Mouse (Mus musculus): ENCODE data around the gene Ankrd6. TPM values are rescaled to one million over a fixed set of nuclear protein-coding genes. Genes with fewer than 3 reads are reported as not detected.

Ankrd6 gene
- total RNA-seq, 2 experiments from 2014 or later: 7.6 to 10.0 TPM

DNA sequence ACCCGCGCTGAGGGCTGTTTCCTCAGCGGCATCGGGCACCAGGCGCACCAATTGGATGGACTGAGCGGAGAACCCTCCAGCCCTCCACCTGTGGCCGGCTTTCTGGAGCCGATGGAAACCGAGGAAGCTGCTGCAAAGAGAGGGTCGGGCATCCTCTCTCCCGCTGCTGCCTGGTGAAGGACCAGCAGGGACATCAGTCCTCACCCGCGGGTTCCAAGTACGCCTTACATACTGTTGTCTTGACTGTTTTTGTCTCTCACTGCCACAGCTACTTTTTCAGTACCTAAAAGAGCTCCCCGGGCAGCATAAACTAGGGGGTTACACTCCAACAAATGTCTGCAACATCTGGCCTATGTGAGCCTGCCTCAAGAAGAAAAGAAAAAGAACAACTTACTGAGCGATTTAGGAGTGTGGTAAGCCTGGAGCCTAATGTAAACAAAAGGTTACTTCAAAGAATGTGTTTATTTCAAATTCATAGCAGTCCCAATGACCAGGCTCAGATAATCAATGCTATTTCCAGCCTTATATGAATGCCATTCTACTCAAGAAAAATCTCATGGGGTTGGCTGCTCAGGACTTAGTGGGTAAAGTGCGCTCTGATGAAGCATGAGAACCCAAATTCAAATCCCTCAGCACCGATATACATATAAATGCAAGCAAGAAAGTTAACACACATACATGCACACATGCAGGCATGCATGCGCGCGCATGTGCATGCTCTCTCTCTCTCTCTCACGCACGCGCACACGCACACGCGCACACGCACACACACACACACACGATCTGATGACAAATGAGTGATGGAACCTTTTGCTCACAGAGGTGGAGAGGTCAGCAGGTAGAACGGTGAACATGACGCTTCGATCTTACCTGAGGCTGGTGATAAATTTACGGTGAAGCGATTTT lies 647 bp upstream of the Ankrd6 start:
- no peak for DNase-seq (ENCODE audit: low spot score in 2 of 2)

DNA sequence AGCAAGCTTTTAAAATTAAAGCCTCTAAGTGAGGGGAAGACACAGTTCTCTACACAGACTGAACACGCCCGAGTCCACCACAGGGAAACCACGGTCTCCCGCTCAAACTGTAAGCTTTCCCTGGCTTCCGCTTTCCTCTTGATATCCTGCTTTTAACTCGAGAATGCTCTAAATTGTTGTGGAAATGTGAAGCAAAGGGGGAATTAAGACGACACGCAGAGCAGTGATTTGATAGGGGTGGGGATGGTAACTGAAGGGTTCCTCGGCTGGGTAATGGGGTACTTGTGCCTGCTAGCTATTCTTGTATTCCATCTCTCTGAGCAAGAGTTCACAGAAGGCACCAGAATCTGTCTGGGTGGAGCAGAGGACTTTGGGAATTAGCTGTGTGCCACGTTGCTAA lies 1.9 kb downstream of the Ankrd6 start:
- DNase-seq (ENCODE audit: low spot score in 2 of 2): no peak

DNA sequence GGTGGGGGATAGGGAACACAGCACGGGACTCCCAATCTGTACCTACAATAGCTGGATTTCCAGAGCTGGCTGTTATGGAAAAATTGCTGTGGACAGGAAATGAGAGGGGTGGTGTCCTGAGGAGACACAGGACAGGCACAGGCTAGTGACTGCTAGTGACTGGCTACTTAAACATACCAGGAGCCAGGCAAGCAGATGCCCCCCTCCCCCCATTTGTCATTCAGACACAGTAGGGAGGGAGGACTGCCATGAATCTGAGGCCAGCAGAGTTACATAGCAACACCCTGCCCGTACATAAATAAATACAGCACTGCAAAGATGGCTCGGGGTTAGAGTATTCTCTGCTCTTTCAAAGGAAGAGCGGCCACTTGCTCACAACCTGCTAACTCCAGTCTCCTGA lies 3.0 kb downstream of the Ankrd6 start:
- DNase-seq (ENCODE audit: low spot score in 2 of 2): no peak

DNA sequence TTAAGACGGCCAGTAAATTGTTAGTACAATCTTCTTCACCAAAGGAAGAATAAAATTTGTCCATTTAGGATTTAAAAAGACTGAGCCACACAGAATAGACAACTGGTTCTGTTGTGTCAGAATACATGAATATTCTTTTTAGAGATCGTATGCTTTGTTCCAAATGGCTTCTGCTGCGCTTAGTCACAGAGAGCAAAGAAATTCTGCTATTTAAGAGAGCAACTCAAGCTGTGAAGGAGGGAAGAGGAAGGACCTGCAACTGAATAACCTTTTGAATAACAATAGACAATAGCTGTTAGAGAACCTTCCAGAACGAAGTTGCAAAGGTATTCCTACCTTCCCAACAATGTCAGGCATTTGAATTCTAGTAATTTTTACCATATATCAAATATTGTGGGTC lies 9.7 kb downstream of the Ankrd6 start:
- no peak for DNase-seq (ENCODE audit: low spot score in 2 of 2)

DNA sequence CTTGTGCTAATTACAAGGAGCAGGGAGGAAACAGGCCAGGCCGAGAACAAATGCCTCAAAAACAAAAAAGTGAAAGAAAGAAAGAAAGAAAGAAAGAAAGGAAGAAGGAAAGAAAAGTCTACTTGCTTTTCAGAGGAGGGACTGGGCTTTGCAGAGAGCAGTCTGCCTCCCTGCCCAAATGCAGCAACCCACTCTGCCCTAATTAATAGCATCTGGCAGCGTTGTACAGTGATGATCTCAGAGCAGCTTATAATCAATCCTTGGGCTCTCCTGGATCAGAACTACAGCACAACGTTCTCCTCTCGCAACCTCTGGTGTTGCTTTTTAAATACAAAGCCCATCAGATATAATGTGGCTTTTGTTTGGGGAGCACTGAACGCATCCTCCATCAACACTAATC lies 10.7 kb downstream of the Ankrd6 start:
- DNase-seq (ENCODE audit: low spot score in 2 of 2): no peak

DNA sequence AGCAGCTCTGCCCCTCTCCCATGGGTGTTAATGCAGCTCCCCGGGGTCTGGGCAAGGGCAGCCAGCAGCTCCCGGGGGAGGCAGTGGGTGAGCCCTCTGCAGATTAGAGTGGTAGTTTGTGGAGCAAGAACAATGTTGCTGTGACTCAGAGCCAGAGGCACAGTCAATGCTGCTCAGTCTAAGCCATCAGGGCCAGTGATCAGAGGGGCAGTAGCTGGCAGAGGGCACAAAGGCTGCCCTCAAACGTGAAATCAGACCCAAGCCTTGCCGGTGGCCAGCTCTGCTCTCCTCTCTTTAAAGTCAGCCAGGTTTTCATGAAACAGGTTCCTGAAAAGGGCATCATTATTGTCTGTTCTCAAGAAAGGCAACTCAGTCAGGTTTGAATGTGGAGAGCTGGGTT lies 11.1 kb downstream of the Ankrd6 start:
- DNase-seq (ENCODE audit: low spot score in 2 of 2): no peak

DNA sequence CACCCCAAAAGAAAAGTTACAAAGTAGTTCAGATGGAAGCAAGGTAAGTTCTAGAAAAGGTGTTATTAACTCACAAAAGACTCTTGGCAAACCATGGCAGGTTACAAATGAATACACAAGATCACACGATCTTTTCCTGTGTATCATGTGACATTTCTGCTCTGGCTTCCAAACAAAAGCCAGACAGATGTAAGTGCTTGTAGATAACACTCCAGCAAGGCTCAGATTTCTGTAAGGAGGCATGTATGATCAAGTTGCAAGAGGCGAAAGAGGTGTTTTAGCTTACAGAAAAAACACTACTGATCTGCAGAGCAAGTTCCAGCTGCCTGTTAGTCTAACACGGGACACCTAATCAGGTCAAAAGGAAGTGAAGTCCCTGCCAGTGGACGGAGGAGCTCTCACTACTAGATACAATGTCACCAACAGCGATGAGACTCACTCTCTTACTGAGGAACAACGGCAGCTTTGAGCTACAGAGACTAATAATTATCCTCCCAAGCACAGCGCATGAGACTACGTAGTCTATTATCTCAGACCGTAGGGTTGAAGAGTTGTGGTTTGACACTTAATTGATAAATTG lies 13.8 kb downstream of the Ankrd6 start:
- no peak for DNase-seq (ENCODE audit: low spot score in 2 of 2)

DNA sequence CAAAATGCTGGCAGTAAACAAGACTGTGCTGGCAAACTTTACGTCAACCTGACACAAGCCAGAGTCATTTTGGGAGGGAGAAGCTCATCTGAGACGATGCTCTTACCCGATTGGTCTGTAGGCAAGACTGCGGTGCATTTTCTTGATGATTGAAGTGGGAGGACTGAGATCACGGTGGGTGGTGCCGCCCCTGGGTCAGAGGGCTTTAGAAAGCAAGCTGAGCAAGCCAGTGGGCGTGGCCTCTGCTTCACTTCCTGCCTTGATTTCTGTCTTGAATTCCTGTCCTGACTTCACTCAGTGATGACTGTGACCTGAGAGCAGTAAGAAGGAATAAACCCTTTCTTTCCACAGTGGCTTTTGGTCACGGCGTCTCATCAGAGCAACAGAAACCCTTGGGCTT lies 18.6 kb downstream of the Ankrd6 start:
- DNase-seq (ENCODE audit: low spot score in 2 of 2): no peak

DNA sequence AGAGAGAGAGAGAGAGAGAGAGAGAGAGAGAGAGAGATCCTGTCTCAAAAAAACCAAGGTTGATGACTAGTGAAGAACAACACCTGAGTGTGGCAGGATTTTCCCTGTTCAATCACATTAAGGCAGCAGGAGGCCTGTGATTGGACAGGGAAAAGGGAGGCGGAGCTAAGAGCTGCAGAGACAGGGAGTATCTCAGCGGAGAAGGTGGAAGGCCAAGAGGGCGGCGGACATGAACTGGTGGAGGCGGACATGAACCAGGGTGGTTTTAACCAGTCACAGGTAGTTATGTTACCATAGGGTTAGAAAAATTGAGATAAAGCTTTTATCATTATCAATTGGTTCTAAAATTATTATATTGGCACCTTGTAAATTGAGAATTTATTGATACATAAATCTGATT lies 20.9 kb downstream of the Ankrd6 start:
- DNase-seq (ENCODE audit: low spot score in 2 of 2): no peak

DNA sequence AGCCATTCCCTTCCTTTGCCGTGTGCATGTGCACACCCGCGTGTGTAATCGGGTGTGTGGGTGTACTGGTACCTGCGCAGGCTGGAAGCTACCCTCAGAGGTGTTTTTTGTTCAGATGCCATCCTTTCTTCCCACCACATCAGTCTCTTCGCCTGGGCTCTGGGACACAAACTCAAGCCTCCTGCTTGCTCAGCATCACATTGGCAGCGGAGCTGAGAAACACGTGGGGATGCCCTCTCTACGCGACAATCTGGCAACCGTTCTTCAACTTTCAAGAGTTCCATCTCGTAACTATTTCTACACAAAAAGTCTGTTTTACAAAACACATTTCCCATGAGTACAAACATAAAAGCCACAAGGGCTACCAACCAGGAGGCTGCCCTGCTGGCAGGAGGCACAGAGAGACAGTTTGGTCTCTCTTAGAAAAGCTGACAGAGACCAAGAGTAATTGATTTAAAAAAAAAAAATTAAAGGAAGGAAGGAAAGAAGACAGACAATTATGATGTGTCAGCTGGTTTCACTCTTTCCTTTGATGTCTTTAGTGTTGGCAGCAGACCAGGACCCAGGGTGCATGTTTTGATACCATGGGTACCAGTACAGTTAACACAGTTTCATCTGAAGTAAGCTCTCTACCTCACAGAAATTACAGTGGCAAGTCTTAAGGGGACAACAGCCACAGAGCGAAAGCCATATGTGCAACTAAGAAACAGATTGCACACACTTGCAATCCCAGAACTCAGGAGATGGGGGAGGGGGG lies 21.8 kb downstream of the Ankrd6 start:
- DNase-seq (ENCODE audit: low spot score in 2 of 2): no peak

DNA sequence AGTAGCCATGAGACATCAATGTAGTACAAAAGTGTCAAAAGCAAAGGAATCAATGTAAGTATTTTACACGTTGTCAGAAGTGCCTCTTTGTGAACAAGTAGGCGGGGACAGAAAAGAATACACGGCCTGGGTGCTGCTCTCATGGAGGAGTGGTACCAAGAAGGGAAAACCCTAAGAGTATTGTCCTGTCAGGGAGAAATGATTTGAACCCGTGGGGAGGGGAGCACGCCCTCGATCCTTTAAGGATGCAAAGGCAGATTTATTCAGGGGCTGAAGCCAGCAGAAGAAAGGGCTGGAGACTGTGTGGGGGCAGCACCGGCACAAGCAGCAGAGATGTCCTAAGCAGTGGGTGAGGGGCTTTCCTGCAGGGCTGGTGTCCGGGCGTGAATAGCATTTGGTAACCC lies 26.7 kb downstream of the Ankrd6 start:
- DNase-seq (ENCODE audit: low spot score in 2 of 2): no peak

DNA sequence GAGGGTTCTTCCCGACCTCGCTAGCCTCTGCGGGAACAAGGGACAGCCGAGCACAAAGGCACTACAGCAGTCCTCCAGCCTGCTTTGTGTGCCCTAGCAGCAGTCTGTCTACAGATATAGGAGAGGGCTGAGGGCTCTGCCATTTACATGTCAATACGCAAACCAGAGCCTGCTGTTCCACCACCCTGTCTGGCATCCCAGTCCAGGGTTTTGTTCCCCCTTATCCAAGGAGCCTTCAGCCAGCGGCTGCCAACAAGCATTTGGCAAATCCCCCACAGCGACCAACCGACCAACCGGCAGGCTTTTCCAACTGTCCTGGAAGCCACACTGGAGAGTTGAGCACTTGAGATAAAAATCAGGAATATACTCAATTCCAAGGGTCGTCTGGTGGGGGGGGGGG lies 27.2 kb downstream of the Ankrd6 start:
- DNase-seq (ENCODE audit: low spot score in 2 of 2): no peak

DNA sequence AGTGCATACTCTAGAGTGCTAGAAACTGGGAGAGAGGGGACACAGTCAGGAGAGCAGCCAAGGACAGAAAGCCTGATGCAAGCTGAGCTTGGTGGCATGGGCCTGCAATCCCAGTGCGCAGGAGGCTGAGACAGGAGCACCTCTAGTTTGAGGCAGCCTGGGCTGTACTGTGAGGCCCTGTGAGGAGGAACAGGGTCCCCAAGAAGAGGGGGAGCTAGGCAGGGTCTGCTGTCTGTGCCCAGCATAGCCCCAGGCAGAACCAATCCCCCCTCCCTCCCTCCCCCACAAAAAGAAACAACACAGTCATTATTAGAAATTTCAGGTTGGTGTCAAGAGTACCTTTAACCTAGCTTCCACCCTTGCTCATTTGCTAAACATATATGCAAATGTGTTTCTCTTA lies 27.8 kb downstream of the Ankrd6 start:
- DNase-seq (ENCODE audit: low spot score in 2 of 2): no peak

DNA sequence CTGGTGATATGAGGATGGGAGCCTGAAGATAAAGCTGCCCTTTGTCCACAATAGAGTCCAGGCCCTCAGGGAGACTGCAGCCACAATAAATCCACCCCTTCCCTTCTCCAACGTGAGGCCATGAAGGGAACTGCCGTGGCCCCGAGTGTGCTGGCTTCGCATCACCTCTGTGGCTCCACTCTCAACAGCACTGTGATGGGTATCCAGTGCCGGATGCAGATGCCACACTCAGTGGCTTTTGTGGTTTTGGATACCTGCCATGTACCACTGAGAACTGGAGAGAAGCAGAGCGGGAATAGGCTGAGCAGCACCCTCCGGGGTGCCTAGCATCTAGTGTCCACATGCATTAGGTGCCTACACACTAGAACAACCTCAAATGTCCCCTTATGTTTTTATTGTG lies 29.8 kb downstream of the Ankrd6 start:
- no peak for DNase-seq (ENCODE audit: low spot score in 2 of 2)

DNA sequence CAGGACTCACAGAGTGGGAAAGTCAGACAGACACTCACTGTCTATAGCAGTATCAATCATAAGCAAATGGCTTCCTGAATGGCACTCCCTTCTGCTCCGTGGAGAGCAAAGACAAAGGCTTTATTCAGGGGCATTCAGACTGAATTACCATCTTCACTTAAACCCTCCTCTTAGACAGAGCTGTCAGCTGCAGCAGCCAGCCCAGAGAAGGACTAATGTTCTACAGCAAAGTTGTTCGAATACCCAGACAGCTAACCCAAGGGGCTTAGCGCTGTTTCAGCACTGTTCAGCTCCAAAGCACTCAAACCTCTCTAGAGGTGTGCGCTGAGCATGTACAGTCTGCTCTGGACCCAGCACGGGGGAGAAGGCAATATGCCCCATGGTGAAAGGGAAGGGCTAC lies 32.1 kb downstream of the Ankrd6 start:
- DNase-seq (ENCODE audit: low spot score in 2 of 2): no peak

DNA sequence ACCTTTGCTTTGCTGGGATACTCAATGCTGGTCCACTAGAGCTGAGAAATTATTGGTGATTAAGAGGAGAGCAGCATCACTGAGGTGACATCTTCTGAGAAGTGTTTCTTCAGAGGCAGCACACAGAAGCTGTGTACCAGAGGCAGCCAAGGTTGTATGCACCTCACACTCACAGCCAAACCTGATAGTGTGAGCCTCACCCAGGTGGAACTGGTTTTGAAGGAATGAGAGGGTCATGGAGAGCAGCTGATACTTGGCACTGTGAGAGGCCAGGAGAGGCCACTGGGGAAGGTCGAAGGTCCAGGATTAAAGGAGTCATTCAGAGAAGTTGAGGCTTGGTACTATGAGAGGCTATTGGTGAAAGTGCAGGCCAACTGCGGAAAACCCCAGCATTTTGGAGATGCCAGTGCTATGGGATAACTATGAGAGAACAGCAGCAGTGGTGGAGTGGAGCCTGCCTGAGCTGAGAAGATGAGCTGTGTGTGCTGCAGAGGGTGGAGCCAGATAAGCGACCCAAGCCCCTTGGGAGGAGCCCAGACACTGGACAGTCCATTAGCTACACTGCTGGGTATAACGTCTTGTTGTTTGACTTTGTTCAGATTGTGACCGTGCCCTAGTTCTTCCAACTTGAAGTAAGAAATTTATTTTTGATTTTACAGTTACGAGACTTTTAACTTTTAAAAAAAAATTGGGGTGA lies 33.8 kb downstream of the Ankrd6 start:
- no peak for DNase-seq (ENCODE audit: low spot score in 2 of 2)

DNA sequence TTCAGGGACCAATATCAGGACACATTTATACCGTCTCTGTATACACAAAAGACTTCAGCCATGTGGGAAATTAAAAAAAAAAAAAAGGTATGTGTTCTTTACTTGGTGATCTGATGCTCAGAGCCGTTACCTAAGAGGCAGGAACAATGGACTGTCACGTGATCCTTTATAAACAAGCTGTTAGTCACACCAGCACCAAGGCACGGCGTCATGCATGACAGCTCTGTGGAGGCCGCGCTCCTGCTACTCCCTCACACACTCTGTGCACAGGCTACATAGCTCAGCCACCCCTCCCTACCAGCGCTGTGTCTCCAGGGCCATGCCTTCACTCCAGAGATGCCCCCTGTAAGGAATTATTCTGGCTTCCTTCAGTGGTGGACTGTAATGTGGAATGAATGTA lies 34.7 kb downstream of the Ankrd6 start:
- no peak for DNase-seq (ENCODE audit: low spot score in 2 of 2)

DNA sequence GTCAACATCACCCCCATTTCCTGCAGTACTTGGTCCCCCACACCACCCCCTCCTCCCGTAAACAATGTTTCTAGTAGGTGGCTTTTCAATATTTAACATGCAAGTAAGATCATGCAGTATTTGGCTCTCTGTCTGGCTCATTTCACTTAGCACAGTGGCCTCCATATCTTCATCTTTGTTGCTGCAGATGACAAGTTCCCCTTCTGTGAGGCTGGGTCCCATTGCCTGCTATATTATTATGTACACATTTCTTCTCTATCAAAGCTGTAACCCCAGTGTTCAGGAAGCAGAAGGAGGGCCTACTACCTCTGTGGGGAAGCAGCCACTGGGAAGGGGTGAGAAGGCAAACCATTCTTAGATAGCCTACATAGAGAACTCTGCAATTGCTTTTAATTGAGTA lies 40.6 kb downstream of the Ankrd6 start:
- no peak for DNase-seq (ENCODE audit: low spot score in 2 of 2)

DNA sequence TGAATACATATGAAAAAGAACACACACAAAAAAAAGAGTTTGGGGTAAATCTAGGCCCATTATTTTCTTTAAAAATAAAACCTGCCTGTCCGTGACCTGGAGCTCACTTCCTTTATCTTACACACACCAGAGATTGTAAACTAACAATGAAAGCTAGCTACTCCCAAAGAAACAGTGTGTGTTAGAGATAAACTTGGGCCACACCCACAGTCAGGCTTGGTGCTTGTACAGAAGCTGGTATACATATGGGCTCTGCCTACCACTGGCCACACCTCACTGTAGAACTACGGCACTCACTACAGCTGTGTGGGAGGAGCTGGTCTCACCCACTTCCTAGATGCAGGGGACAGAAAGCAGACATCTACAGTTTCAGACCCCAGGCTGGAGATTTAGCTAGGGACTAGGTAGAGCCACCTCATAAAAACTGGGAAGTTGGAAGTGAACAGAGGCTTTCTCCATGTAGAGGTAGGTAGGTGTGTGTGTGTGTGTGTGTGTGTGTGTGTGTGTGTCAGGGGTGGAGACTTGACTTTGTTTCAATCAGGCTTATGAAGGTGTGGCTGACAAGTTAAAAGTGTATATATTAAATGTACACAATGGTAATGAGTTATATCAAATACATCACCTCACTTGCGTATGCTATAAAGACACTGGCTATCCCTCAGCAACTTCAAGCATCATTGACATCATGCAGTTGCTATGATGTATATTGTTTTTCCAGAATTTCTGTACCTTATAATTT lies 41.2 kb downstream of the Ankrd6 start:
- no peak for DNase-seq (ENCODE audit: low spot score in 2 of 2)

DNA sequence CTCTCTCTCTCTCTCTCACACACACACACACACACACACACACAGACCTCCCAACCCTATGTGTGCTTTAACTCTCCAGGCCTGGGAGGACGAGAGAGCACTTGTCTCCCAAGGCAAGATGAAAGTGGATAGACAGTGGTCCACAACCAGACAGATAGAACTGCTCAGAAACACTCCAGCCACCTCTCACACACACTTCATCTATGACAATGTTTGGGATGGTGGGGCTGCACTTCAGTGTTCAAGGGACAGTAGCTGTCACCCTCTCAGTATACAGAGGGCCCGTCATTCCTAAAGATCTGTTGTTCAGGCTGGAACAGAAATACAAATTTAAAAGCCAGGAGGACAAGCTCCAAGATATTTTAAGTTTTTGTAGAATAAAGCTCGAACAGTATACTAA lies 43.0 kb downstream of the Ankrd6 start:
- no peak for DNase-seq (ENCODE audit: low spot score in 2 of 2)

DNA sequence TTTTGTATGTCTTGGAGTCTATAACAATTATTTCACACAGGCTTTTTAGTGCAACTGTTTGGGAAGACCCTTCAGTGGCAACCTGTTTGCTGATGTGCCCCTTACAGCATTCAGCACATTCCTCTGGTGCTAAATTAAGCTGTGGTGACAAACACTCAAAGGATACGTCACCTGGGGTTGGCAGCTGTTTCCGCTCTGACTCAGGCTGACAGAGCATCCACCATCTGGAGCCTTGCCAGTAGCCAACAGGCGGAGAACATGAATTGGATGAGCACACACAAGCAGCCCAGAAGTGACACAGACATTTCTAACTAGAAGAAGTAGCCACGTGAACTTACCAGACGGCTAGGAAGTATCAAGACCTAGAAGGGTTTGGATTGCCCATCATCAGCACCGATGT lies 44.0 kb downstream of the Ankrd6 start:
- DNase-seq (ENCODE audit: low spot score in 2 of 2): peak in 1 of 2 experiments; percentile 19

Measured in adrenal gland, postnatal 4 days (tissue).